Mouse (Mus musculus) G1E (cell line): ENCODE measurements at regions not wholly inside any gene's neighbourhood (a gene's known extent, or its start where the extent isn't known, plus 50 kb on each side); places are given as distances from the start of the nearest gene placed in this dataset.

Experiments used
- ATAC-seq: 2 replicates; pipeline ENCODE4 v1.8.0; 2016; ENCODE audit warnings: mild to moderate bottlenecking; ENCODE audit not compliant: insufficient number of reproducible peaks, poor library complexity, low FRiP score, severe bottlenecking; ENCODE audit errors: extremely low read depth
- DNase-seq: peaks from one replicate; pipeline ENCODE4 v3.0.0; 2012; ENCODE audit warnings: low spot score
- H3K27me3 ChIP-seq: 2 replicates; pipeline ENCODE4 v1.6.1; 2012; ENCODE audit warnings: mild to moderate bottlenecking, low read length, inconsistent platforms; ENCODE audit not compliant: insufficient read depth
- H3K36me3 ChIP-seq: replicated peaks from 2 replicates; pipeline ENCODE3; 2012; ENCODE audit warnings: mild to moderate bottlenecking, inconsistent platforms
- H3K4me1 ChIP-seq: 2 replicates; pipeline ENCODE4 v1.6.1; 2012; ENCODE audit warnings: low read depth, low read length, inconsistent platforms, mixed read lengths; ENCODE audit not compliant: insufficient read depth
- H3K4me3 ChIP-seq: 2 replicates; pipeline ENCODE4 v1.5.1; 2012; ENCODE audit warnings: low read depth, mild to moderate bottlenecking, inconsistent platforms, low read length, moderate library complexity, mixed read lengths
- H3K9me3 ChIP-seq: replicated peaks from 2 replicates; pipeline ENCODE4 v1.6.1; 2012; ENCODE audit warnings: inconsistent platforms
- CTCF ChIP-seq: IDR thresholded peaks from 2 replicates; pipeline ENCODE4 v1.5.1; 2012; ENCODE audit warnings: low read depth, low read length, inconsistent platforms, mixed read lengths
- GATA1 ChIP-seq: IDR thresholded peaks from 2 replicates; pipeline ENCODE4 v1.6.1; 2012; ENCODE audit warnings: borderline replicate concordance, low read length, inconsistent platforms, mixed read lengths
- GATA2 ChIP-seq: IDR thresholded peaks from 2 replicates; pipeline ENCODE4 v1.6.1; 2012; ENCODE audit warnings: low read depth, low read length, inconsistent platforms, borderline replicate concordance
- POLR2AphosphoS5 ChIP-seq: IDR thresholded peaks from 2 replicates; pipeline ENCODE4 v1.6.1; 2012; ENCODE audit warnings: low read depth, low read length, inconsistent platforms; ENCODE audit not compliant: insufficient replicate concordance
- TAL1 ChIP-seq: conservative IDR thresholded peaks from 2 replicates; pipeline ENCODE4 v1.6.1; 2012; ENCODE audit warnings: low read depth, low read length, inconsistent platforms, mixed read lengths

DNA sequence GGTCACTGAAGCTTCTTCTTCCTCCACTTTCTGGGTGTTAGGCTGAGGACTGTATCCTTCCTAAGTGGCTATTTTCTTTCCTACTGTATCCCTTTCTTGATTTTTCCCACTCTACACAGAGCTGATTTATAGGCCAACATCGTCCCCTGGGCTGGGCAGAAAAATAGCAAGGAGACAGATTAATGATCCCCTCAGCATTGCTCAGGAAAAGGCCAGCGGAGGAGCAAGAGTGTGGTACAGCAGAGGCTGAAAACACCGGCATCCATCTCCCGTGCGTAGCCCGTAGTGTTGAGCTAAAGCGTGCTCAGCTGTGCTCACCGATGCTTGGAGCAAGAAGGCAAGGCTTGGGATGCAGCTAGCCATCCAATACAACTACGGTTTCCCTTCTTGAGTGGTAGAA, 62.2 kb upstream of the Cadm1 start:
- ATAC-seq (no peak), DNase-seq (no peak)
- Histone ChIP-seq H3K4me3 (no peak overlapping the region), H3K4me1 (no peaks in the 10 kb centered on the region), H3K9me3 (peaks cover 11% of the 10 kb centered on the region), H3K36me3 (no peaks in the 10 kb centered on the region), H3K27me3 (no peaks in the 10 kb centered on the region)
- no peak for TF ChIP-seq POLR2AphosphoS5
- TF ChIP-seq CTCF = no peak
- no peak for TF ChIP-seq GATA1
- no peak for TF ChIP-seq TAL1
- no peak for TF ChIP-seq GATA2

GRCm38 (mm10) chr9:47469576-47469975, 60.4 kb upstream of the Cadm1 start:
- Histone ChIP-seq H3K27me3 (no peaks in the 10 kb centered on the region), H3K9me3 (peaks cover 14% of the 10 kb centered on the region), H3K36me3 (no peaks in the 10 kb centered on the region), H3K4me3 (no peak overlapping the region), H3K4me1 (no peaks in the 10 kb centered on the region)
- ATAC-seq (no peak), DNase-seq (no peak)
- TF ChIP-seq TAL1 (no peak), GATA2 (no peak), POLR2AphosphoS5 (no peak), GATA1 (no peak), CTCF (no peak)

DNA sequence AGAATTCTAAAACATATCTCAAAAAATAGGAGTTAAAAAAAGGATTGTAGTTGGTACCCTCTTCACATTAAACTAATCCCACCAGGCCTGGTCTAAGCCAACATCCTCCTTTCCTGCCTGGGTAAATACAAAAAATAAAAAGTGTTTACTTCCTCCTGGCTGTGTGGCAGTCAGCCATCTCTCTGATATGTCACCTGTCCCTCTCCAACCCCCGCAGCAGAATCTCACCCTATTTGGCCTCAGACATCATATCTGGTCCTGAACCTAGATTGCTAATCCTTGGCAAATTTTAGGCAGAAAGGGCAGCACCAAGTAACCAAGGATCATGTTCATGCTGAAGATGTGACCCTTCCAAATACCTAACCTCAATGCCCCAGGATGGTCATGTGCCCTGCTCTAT, 59.2 kb upstream of the Cadm1 start:
- ATAC-seq (no peak), DNase-seq (no peak)
- H3K9me3 ChIP-seq = peaks cover 14% of the 10 kb centered on the region

DNA sequence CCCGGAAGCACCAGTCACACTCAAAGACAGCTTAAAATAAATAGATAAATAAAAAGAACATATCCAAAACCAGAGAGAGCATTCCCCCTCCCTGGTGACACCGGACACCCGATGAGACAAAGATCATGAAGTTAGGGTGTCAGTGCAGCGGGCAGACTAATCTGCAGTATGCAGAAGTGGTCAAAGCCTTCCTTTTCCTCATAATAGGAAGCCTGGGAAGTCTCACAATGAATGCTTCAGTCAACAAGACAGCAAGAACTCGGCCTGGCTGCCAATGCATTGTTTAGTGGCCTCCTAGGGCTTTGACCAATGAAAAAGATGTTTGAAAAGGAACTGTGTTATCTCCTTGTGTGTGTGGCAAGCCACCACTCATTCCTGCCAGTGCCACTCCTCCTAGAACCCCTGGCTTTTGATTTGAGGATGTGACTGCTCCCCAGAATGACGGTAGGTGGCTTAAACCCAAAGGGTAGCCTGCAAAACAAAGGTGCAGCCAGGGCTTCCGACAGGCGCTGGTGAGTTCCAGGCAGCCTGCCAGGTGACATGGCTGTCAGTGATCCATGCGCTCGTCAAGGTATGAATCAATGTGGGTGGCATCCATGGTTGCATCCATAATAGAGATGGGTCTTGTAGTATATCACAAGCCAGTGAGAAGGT, 58.1 kb upstream of the Cadm1 start:
- DNase-seq (no peak), ATAC-seq (no peak)
- H3K36me3 ChIP-seq = no peaks in the 10 kb centered on the region
- H3K9me3 ChIP-seq = peaks cover 11% of the 10 kb centered on the region
- TF ChIP-seq POLR2AphosphoS5 (no peak), TAL1 (no peak), CTCF (no peak), GATA2 (no peak), GATA1 (no peak)
- H3K4me3 ChIP-seq = no peak overlapping the region
- no peaks in the 10 kb centered on the region; the same call in 1 of the 2 replicates for H3K27me3 ChIP-seq
- H3K4me1 ChIP-seq = no peaks in the 10 kb centered on the region

More for the DNA sequence above, 59.2 kb upstream of the Cadm1 start:
- H3K27me3 ChIP-seq = no peaks in the 10 kb centered on the region
- no peaks in the 10 kb centered on the region for H3K36me3 ChIP-seq
- no peak for TF ChIP-seq CTCF
- no peak for TF ChIP-seq GATA2
- TF ChIP-seq TAL1 = no peak
- TF ChIP-seq GATA1 = no peak
- no peak for TF ChIP-seq POLR2AphosphoS5
- no peaks in the 10 kb centered on the region for H3K4me1 ChIP-seq
- no peak overlapping the region for H3K4me3 ChIP-seq

DNA sequence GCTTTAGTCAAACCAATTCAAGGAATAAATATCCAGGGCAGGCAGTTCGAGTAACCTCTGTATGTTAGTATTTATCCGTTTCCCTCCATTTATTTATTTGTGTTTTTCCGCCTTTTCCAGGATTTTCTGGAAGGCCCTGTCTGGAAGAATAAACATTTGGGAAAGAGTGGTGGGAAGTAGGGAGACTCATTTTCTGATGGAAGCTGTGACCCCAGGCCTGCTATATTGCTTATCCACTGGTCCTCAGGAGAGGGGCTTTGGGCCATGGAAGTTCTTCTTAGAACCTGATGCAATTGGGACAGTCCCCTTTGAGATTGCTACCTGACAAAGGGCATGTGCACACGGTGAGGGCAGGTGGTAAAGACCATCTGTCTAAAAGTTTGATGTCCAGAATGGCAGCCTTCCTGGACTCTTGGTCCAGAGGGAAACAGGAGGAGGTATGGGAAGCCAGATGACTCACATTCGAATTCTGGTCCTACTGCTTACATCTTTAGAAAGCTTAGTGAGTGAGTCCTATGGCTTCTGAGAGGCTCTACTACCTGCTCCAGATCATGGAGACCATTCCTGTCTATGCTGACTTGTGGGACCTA, 56.1 kb upstream of the Cadm1 start:
- ATAC-seq (no peak), DNase-seq (no peak)
- TF ChIP-seq TAL1 = no peak
- no peak for TF ChIP-seq GATA1
- TF ChIP-seq POLR2AphosphoS5 = no peak
- TF ChIP-seq GATA2 = no peak
- TF ChIP-seq CTCF = no peak
- peaks cover 4% of the 10 kb centered on the region; the same call in 1 of the 2 replicates for H3K9me3 ChIP-seq
- no peaks in the 10 kb centered on the region for H3K4me1 ChIP-seq
- H3K4me3 ChIP-seq = no peak overlapping the region
- H3K36me3 ChIP-seq = no peaks in the 10 kb centered on the region
- H3K27me3 ChIP-seq = no peaks in the 10 kb centered on the region; the same call in 1 of the 2 replicates

GRCm38 (mm10) chr9:47474776-47475175, 55.2 kb upstream of the Cadm1 start:
- Histone ChIP-seq H3K27me3 (no peaks in the 10 kb centered on the region; the same call in 1 of the 2 replicates), H3K9me3 (peaks cover 4% of the 10 kb centered on the region; the same call in 1 of the 2 replicates)

GRCm38 (mm10) chr9:47477889-47478288, 52.1 kb upstream of the Cadm1 start:
- H3K36me3 ChIP-seq = no peaks in the 10 kb centered on the region
- peaks cover 10% of the 10 kb centered on the region for H3K9me3 ChIP-seq
- DNase-seq (no peak), ATAC-seq (no peak)
- H3K27me3 ChIP-seq = no peaks in the 10 kb centered on the region; the same call in 1 of the 2 replicates
- H3K4me3 ChIP-seq = no peak overlapping the region
- no peaks in the 10 kb centered on the region for H3K4me1 ChIP-seq
- no peak for TF ChIP-seq GATA1
- TF ChIP-seq TAL1 = no peak
- no peak for TF ChIP-seq POLR2AphosphoS5

More at GRCm38 (mm10) chr9:47474776-47475175, 55.2 kb upstream of the Cadm1 start:
- Histone ChIP-seq H3K4me1 (no peaks in the 10 kb centered on the region), H3K4me3 (no peak overlapping the region), H3K36me3 (no peaks in the 10 kb centered on the region)
- no peak for DNase-seq
- TF ChIP-seq GATA1 (no peak), GATA2 (no peak), CTCF (no peak), TAL1 (no peak), POLR2AphosphoS5 (no peak)
- no peak for ATAC-seq
